Mouse (Mus musculus) telencephalon, adult 2 months (tissue): Measurements from ENCODE around the gene Igf2bp2.

Experiments used
- DNase-seq: peaks from one replicate; pipeline ENCODE4 v3.0.0-alpha.2; 2011; ENCODE audit warnings: low read depth, low spot score

Gene Igf2bp2

DNA sequence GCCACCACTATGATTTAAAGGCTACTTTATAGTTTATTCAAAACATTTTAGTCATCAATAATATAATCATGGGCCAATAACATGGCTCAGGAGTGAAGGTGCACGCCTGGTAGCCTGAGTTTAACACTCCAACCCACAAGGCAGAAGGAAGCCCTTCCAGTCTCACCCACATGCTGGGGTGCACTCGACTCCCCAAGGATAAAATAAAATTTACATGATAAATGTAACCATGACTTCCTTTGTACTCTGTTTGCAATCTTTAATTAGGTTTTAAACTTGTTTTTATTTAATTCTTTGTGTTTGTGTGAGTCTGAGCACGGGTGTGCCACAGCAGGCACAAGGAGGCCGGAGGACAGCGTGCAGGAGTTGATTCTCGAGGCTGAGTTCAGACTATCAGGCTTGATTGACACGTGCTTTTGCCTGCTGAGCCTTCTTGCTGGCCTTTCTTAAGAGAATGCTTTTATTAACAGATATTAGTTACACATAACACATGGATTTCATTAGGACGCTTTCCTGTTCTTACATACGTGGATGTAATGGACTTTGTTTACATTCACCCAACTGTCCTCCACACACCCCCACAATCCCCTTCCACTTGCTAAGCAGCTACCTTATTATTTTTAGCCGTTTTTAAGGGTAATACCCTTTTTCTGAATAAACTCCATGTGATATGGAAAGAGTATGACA is 13.3 kb downstream of the Igf2bp2 start:
- DNase-seq = no peak

GRCm38 (mm10) chr16:22149076-22149475 is 14.0 kb downstream of the Igf2bp2 start:
- DNase-seq = no peak

DNA sequence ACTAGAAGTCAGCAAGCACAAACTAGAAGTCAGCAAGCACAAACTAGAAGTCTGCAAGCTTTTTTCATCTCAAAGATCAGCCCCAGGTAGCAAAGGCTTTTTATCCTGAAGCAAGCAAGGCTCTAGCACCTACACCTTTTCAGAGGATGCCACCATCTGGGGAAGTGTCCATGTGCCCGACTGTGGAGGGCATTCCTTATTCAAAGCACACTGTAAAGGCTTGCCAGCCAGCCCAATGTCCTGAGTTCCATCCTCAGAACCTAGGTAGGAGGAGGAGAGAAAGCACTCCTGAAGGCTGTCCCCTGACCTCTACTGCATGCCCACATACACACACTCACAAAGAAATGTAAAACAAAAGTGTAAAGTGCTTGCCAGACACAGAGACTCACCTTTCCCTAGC is 16.0 kb downstream of the Igf2bp2 start:
- no peak for DNase-seq

GRCm38 (mm10) chr16:22146071-22146470 is 17.0 kb downstream of the Igf2bp2 start:
- DNase-seq = no peak

GRCm38 (mm10) chr16:22144490-22144889 is 18.6 kb downstream of the Igf2bp2 start:
- no peak for DNase-seq

DNA sequence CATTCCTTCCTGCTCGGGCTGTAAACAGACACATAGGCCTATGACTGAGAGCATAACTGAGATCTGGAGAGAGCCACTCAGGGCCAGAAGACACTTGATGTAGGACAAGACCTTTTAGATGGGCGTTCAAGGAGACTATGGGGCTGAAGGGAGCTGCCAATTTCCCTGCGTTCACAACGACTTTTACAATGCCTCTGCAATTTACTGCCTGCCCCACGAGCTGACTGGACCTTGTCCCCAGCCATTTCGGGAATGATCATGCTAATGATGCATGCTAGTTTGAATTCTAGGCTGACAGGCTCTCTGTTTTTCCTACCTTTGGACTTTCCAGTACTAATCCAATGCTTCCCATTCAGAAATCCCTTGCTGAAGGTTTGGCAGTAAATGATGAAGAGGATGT is 22.2 kb downstream of the Igf2bp2 start:
- DNase-seq = no peak

- DNase-seq = no peak
Observed at GRCm38 (mm10) chr16:22139821-22140220, 23.3 kb downstream of the Igf2bp2 start.

GRCm38 (mm10) chr16:22136198-22136597 is 26.9 kb downstream of the Igf2bp2 start:
- DNase-seq = no peak

GRCm38 (mm10) chr16:22131321-22131720 is 31.8 kb downstream of the Igf2bp2 start:
- no peak for DNase-seq

GRCm38 (mm10) chr16:22129511-22129910 is 33.6 kb downstream of the Igf2bp2 start:
- DNase-seq = no peak

- no peak for DNase-seq
Observed at GRCm38 (mm10) chr16:22128595-22128994, 34.5 kb downstream of the Igf2bp2 start.

DNA sequence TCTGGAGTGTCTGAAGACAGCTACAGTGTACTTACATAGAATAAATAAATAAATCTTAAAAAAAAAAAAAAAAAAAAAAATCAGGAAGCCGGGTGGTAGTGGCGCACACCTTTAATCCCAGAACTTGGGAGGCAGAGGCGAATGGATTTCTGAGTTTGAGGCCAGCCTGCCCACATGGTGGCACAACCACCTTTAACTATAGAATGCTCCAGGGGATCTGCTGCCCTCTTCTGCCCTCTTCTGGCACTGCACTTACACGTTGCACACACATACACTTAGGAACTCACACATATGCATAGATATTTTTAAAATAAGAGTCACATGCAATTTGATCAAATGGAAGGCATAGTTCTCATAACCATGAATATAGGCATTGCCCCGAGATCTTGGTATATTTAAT is 35.3 kb downstream of the Igf2bp2 start:
- DNase-seq = no peak

DNA sequence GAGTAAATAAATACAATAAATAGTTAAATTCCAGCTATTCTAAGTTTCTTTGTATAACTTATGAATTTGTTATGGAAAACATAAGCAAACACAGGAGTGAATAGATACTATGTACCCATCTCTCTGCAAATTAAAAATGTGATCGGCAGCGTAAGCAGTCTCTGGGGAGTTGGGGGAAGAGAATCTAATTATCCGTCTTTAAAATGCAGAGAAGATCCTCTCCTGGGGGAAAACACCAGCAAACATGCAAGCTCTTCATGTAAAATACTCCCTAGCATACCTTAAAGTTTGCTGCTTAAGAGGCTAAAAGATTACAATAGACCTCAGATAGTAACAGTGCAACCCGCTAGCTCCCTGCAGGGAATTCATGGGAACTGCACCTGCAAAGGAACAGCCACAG is 36.2 kb downstream of the Igf2bp2 start:
- DNase-seq = no peak

- no peak for DNase-seq
Observed at GRCm38 (mm10) chr16:22124325-22124918, 38.7 kb downstream of the Igf2bp2 start.

DNA sequence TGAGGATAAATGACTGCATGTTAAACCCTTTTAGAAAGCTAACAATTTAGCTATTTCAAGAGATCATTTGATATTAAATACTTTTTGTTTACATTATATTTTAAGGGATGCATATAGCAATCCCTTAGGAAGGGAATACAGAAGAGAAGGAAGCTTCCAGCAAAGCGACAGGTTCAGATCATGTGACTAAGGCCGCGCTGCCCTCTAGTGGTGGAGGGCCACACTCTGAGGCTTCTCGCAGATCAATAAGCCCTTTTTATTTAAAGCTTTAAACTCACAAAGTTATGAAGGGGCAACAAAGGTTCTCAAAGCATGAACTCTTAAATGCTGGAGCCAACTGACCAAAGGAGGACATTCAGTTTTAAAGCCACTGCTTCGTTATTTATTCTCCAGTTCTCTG is 39.4 kb downstream of the Igf2bp2 start:
- no peak for DNase-seq

DNA sequence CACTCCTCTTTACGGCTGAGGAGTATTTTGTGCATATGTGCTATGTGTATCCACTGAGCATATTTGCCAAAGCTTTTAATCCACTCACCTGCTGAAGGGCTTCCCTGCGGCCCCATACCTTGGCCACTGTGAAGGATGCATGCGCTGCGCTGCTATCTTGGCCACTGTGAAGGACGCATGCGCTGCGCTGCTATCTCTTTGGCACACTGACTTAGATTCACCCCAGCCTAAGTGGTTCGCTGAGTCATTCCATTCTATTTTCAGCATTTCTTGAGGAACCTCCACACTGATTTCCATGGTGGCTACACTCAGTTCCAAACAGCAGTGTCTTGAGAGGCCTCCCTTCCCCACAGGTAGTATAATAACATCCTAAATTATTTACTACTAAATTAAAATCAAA is 42.0 kb downstream of the Igf2bp2 start:
- peak; percentile 64 for DNase-seq

DNA sequence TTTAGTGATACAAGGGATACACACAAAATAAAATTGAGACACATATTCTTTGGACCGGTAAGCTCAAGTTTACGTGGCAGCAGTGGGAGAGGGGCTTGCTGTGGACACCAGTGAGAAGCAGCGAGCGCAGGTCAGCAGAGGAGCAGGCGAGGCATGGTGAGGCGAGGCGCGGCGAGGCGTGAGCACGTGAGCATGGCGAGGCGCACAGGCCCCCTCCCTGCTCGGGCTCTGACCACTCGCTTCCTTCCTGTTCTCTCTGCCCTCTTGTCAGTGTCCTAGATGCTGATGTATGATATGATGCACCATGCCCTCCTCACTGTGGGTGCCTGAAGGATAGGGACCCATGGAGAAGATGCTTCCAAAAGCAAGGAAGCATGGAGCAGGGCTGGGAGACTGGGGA is 43.6 kb downstream of the Igf2bp2 start:
- no peak for DNase-seq

DNA sequence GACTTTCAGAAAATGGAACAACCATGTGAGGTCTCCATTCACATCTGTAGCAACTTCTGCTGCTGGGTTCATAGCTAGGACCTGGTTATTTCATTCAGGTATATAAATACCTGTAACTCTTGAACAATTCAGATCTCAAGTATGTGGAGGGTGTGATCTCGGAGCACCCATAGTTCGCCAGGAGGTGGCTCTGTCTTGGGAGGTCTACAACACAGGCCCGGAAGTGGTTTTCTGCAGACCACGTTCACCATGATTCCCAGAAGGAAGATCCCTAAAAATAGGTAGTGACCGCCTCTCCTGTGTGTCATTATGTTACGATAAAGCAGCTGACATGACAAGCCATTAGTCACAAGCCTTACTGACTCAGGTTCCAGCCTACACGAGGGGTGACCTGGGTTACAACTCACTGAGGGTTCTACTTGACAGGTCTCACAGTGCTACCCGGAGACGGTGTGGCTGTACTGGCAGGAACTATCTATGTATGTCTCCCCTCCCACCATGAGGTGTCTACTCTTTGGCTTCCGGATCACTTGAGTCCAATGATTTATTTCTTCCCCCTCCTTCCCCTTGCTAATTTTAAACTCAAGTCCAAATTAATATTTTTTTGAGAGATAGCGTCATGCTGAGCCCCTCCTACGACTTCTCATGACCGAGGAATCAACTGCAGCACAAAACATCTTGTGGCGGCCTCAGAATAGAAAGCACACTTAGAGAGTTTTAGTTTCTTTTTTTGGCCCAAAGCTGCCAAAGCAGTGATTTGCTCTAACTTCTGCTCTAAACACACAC is 44.2 kb downstream of the Igf2bp2 start:
- DNase-seq = peak; percentile 69

DNA sequence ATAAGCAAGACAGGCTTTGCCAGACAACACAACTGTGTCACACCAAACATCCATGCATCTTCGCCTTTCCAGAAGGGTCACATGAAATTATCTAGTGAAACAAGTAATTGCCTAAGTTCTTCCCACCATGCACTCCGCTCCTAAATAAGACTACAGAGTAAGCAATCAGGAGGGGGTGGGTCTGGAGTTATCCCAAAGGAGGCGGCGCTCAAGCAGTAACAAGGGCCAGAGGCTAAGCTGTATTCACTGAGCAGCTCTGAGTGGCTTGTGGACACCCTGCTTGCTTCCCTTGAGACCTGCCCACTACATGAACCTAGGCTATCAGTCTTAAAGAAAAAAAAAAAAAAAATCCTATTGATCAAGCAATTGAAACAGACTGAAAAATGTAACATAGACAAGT is 44.9 kb downstream of the Igf2bp2 start:
- no peak for DNase-seq

- no peak for DNase-seq
Observed at GRCm38 (mm10) chr16:22116748-22117147, 46.4 kb downstream of the Igf2bp2 start.

- DNase-seq = no peak
Observed at GRCm38 (mm10) chr16:22116058-22116457, 47.0 kb downstream of the Igf2bp2 start.

- no peak for DNase-seq
Observed at GRCm38 (mm10) chr16:22110036-22110435, 53.1 kb downstream of the Igf2bp2 start.

GRCm38 (mm10) chr16:22109159-22109558 is 53.9 kb downstream of the Igf2bp2 start:
- DNase-seq = no peak
